Mouse (Mus musculus) kidney, adult 11 months (tissue): ENCODE data around the gene Itgb5.

Experiments
- DNase-seq: peaks from one replicate; pipeline ENCODE4 v3.0.0; 2022

The Itgb5 gene

DNA sequence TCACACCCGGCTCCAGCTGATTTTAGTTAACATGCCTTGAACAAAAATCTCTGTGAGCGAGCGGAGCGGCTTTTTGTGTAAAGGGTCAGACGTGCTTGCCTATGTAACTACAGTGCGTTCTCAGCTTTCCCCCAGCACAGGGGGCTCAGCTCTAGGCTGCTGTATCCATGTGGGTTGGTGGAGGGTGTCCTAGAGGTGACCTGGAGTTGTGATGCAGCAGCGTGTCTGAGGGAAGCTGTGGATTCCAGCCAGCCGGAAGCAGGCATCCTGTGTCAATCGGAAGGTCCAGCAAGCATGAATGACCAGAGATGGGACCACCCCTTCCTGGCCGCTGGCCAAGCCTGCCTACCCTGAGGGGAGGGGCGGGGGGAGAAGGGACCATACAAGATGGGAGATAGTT lies 112.9 kb downstream of the Itgb5 start:
- DNase-seq = peak; percentile 79

GRCm38 (mm10) chr16:33943388-33943787 lies 113.9 kb downstream of the Itgb5 start:
- DNase-seq = no peak

- DNase-seq = no peak
Observed at GRCm38 (mm10) chr16:33944126-33944525, 114.7 kb downstream of the Itgb5 start.

- peak; percentile 53 for DNase-seq
Observed at GRCm38 (mm10) chr16:33944772-33945171, 115.3 kb downstream of the Itgb5 start.

DNA sequence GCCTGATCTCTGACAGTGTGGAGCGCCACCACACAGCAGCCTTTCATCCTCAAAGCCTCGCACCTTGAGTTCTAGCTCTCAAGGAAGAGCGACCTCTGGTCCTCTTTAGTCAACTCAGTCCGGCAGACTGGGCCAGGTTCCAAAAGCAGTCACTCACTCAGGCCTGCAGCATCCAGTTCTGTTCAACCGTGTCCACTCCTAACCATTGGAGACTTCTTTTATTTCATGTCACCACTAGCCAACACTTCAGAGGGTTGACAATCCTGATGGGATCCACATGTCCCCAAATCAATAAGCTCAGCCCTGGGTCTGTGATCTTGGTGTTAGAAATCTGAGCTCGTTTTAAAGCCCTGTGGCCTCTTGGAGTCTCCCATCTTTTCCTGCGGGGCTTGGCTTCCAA lies 116.6 kb downstream of the Itgb5 start:
- peak; percentile 72 for DNase-seq

DNA sequence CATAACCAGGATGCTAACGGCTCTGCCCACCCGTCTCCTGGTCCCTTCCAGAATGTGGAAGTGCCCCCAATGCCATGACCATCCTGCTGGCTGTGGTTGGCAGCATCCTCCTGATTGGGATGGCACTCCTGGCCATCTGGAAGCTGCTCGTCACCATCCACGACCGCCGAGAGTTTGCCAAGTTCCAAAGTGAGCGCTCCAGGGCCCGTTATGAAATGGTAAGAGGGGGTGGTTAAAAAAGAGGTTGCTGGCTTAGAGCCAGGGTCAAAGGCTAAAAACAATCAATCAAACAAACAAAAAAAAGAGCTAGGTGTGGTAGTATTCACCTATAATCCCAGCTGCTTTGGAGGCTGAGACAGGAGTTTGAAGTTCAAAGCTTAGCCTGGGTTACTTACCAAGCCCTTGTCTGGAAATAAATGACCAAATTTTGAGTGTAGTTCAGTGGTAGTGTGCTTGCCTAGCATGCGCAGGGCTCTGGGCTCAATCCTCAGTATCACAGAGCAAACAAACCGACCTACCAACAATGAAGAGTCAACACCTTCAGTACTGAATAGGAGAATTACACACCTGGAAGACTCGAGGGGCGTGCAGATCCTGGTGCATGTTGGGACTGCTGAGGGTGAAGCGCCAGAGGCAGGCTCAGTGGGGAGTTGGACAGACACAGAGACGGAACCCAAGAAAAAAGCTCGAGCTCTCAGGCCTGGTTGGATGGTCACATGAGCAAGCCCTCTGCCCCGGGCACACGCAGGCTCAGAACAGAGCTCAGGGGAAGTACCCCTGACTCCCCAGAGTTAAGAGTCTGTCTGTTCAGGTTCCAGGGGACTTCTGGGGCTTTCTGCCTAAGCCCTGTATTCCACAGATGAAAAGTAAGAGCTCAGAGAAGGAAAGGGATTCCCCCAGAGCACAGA lies 118.5 kb downstream of the Itgb5 start:
- DNase-seq = no peak

GRCm38 (mm10) chr16:33950386-33950785 lies 120.9 kb downstream of the Itgb5 start:
- DNase-seq = no peak

DNA sequence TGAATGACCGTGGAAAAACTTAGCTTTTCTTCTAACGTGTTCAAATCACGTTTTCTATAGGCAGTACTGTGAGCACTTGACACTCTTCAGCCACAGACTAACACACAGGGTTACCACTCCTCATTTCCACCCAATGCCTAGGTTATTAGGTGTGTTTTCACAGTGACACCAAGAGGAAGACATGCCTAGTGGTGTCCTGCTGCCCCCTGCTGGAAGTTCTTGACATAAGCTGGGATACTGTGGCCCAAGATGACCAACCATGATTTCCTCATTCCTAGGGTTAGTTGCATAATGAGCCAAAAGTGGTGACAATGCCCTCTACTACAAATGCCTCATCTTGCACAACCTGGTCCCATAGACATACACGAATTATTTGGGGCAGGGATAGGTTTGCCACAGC lies 121.4 kb downstream of the Itgb5 start:
- peak; percentile 88 for DNase-seq

DNA sequence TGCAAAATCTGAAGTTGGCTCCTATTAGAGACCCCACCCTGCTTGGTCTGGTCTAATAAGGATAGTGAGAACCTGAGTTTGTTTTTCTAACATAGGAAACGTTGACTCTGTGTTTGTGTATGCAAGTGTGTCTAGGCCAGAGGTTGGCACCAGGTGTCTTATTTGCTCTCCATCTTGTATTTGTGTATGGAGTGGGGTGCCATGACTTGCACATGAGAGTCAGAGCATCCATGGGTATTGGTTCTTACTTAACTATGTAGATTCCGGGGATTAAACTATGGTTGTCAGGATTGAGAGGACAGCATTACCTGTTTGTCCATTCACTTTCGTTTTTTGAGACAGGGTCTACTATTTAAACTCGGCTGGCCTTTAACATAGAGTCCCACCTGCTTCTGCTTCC lies 123.5 kb downstream of the Itgb5 start:
- no peak for DNase-seq

DNA sequence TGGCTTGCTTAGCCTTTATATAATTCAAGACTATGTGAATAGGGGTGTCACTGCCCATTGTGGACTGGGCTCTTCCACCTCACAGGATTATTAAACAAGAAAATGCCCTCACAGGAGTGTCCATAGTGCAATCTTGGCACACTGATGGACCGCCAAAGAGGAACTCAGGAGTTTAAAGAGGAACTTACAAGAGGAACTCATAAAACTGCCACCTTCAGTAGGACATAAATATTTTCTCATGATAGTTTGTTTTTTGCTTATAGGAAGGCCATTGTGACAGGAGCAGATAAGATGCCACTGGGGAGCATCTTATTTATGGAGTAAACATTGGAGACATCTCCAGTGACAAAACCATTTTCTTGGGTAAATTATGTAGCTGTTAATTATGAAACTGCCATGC lies 125.3 kb downstream of the Itgb5 start:
- no peak for DNase-seq

GRCm38 (mm10) chr16:33963509-33963908 lies 134.0 kb downstream of the Itgb5 start:
- DNase-seq = peak; percentile 73

- DNase-seq = peak; percentile 37
Observed at GRCm38 (mm10) chr16:33965878-33966537, 136.5 kb downstream of the Itgb5 start.

- DNase-seq = peak; percentile 73
Observed at GRCm38 (mm10) chr16:33966538-33967282, 137.2 kb downstream of the Itgb5 start, which contains the start of gene Umps. Umps (minus strand) TSS chr16:33967038.

DNA sequence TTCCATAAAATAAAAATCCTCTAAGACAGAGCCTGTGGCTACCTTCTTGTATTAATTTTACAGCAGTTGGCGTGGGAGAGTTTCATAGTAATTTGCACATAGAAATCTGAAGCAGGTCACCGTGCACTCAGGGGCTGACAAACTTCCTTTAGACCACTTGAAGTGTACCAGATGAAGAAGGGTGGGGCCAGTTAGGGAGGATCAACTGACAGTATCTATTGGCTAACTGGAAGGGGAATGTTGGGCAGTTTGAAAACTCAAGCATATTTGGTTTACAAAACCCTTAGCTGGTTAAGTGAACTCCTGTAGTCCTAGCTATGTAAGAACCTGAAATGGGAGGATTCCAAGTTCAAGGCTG lies 137.8 kb downstream of the Itgb5 start:
- DNase-seq = no peak

DNA sequence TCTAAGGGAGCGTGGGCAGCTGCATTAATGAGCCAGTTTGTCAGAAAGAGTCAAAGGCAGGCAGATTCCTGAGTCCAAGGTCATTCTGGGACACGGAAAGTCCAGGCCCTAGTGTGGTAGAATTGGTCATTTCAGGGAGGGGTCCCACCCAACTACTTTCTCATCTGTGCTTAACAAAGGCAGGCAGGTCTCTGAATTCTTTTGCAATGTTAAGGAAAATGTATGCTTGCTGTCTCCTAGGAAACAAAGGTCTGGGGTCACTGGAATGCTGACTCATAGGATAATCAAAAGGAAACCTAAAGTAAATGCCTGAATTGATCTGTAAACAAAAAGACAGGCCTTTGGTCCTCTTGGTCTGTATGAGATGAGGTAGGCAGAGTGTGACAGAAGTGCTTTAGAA lies 150.4 kb downstream of the Itgb5 start:
- DNase-seq = no peak

DNA sequence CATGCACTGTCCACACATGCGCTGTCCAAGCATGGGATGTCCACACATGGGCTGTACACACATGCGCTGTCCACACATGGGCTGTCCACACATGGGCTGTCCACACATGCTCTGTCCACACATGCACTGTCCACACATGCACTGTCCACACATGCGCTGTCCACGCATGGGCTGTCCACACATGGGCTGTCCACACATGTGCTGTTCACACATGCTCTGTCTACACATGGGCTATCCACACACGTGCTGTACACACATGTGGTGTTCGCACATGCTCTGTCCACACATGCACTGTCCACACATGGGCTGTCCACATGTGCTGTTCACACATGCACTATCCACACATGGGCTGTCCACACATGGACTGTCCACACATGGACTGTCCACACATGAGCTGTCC lies 154.2 kb downstream of the Itgb5 start:
- no peak for DNase-seq

DNA sequence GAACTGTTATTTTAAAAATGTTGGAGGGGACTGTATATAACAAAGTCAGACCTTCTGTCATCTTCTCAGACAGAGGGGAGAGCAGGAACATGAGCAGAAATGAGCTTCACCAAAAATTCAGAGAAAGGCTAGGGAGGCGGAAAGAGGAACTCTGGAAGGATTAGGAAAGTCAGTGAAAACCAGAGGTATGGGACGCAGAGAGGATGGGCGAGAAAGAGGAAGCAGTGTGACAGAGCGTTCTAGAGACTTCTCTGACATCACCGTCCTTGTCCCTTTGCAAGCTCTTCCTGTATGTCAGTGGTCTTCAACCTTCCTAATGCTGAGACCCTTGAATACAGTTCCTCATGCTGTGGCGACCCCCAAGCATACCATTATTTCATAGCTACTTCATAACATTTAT lies 155.9 kb downstream of the Itgb5 start:
- DNase-seq = no peak

GRCm38 (mm10) chr16:33986993-33987392 lies 157.5 kb downstream of the Itgb5 start:
- DNase-seq = no peak

DNA sequence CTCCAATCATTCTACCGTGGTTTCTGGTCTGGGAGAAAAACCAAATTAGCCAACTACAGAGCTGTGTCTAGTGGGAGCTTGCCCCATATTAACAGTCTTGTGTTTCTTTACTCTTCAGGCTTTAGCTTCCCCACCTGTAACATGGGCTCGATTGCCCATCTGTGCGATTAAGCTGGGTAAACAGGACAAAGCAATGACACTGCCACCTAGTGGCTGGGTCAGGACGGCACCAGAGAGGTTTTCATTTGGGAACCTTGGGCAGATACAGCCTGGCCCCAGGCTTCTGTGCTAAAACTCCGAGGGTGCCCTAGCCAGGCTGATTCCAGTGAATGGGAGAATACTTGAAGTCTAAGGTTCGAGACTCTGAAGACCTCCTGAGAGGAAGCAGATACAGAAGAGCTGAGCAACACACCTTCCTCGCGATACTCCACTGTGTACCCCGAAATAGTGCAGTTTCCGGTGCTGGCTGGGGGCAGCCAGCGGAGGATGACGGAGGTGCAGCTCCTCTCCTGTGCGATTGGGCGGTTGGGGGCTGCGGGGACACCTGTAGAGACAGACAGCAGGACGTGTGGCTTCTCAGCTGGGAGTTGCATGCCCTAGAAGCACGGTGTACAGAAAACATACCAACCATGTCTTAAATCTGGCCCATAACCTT lies 159.0 kb downstream of the Itgb5 start:
- peak; percentile 37 for DNase-seq

- peak; percentile 24 for DNase-seq
Observed at GRCm38 (mm10) chr16:33989106-33989505, 159.6 kb downstream of the Itgb5 start.

GRCm38 (mm10) chr16:33990712-33991111 lies 161.2 kb downstream of the Itgb5 start:
- no peak for DNase-seq

GRCm38 (mm10) chr16:33994321-33994720 lies 164.9 kb downstream of the Itgb5 start:
- DNase-seq = no peak

DNA sequence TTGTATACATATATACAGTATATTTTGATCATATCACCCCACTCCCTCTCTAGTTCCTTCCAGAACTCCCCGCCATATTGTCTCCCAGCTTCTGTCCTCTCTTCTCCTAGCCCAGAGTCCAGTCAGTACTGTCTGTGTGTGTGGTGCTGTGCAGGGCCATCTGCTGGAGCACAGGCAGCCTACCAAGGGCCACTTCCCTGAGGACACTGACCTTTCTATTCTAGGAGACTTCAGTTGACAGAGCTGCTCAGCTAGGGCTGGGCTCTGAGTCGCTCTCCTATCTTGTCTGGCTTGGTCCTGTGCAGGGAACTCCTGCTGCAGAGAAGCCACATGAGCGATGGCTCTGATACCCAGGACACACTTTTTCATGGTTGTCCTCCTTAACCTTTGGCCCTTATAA lies 166.0 kb downstream of the Itgb5 start:
- no peak for DNase-seq
